Mouse (Mus musculus) brain, adult 2 months (tissue): ENCODE measurements around the gene Spint2.

ENCODE experiments used
- DNase-seq: peaks from one replicate; pipeline ENCODE4 v3.0.0; 2011; ENCODE audit warnings: low read depth, low spot score

Gene Spint2

DNA sequence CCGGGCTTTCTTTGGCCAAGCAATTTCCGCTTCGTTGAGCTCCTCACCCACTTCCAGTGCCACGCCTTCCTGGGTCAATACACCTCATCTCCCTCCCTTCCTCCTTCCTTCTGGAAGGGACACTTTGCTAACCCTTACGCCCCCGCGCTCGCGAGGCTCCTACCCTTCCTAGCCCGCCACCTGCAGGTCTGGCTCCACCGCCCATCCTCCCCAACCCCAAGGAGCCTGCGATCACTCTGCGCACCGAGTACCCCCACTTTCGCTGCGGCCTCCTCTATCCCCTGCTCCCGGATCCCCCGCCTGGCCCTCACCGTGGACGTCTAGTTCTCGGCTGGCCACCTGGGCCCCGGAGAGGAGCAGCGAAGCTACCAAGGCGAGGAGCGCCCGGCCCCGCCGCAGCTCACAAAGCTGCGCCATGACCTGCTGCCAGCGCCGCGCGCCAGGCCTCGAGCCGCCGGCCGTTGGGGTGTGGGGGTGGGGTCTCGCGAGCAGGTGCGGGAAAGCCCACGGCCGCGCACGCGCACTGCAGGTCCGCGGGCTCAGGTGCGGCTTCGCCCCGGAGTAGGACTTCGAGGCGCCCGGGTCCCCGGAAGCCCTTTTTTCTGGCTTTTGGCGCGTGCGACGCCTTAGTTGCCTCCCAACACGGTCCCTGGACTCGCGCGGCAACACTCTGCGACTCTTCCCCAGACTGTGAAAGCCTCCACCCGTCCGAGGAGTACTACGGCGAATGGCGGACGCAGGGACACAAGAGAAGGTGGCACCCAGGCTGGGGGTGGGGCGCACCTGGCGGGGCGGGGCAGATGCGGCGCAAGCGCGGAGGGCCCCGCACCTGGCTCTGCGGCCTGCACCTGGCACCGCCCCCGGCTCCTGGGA, at the start of gene Spint2:
Gene Spint2, minus strand, starts transcription at position 712 of the 873 bp plus-strand sequence.
- peak; percentile 76 for DNase-seq

- DNase-seq: peak; percentile 54
These were observed 47.3 kb upstream of the Spint2 start for GRCm38 (mm10) chr7:29328984-29329383.

DNA sequence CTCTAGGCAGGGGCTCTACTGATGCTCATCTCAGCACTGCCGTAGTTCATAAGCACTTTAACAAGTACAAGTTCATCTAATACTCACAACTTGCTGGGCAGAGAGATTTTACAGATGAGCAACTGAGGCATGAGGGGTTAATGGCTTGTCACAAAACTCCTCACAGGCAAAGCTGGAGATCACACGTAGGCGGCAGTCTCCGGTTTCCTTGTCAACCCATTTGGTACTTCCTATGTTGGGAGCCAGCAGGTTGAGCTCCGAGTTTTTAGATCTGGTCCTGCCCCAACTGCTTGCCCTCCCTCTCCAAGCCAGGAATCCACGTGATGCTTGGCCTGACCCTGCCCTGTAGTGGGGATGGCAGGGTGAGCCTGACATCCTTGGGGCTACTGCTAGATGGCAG, 45.4 kb upstream of the Spint2 start:
- DNase-seq: peak; percentile 64

- peak; percentile 56 for DNase-seq
These were observed 37.9 kb upstream of the Spint2 start for GRCm38 (mm10) chr7:29319337-29320307.

GRCm38 (mm10) chr7:29318115-29318911, 36.6 kb upstream of the Spint2 start:
- peak; percentile 84 for DNase-seq

- peak; percentile 84 for DNase-seq
These were observed 35.8 kb upstream of the Spint2 start for GRCm38 (mm10) chr7:29317558-29317957.

DNA sequence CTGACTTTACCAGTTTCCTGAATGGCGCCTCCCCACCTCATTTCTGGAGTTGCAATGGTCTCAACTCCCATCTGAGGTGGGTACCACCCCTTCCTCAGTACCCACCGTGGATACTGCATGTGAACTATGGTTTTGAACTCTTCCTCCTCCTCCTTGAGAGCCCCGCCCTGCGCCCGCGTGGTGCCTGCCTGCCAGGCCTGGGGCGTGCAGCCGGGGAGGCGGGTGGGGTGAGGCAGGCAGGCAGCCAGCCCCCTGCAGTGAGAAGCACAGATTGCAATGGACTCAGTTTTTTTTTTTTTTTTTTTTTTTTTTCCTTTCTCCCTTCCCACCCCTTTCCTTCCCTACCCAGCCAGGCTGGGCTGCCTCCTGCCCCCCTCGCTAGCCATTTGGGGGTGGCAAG, 35.3 kb upstream of the Spint2 start:
- DNase-seq: peak; percentile 88

GRCm38 (mm10) chr7:29316137-29316734, 34.5 kb upstream of the Spint2 start:
- DNase-seq: peak; percentile 90

DNA sequence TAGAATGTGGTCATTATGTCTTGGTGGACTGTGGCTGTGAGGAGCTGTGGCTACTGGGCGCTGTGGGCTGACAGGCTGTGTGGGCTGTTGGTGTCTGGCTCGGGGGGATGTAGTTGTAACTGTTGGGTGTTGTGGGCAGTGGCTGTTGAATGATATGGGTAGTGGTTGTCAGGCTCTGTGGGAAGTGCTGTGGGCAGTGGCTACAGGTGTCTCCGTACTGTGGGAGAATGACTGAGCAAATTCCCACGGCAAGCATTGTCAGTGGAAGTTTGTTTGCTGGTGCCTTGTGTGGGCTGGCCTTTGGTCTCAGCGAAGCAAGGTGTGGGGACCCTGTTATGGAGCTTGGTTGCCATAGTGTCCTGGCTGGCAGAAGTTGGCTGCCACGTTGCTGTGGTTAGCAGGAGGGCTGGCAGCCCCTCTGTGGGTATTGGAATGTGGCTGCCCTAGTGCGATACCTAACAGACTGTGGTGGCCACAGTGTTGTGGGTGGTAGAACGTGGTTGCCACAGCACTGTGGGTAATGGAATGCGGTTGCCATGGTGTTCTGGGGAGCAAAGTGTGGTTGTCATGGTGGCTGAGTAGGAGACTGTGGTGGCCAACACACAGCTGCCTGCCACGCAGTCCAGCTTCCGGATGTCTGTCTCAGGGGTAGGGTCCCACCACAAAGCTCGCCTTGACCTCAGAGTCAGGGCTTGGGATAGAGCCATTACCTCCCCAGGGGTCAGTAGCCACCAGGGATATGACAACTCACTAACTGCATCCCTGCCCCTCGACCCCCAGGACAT, 33.3 kb upstream of the Spint2 start:
- DNase-seq: peak; percentile 89

DNA sequence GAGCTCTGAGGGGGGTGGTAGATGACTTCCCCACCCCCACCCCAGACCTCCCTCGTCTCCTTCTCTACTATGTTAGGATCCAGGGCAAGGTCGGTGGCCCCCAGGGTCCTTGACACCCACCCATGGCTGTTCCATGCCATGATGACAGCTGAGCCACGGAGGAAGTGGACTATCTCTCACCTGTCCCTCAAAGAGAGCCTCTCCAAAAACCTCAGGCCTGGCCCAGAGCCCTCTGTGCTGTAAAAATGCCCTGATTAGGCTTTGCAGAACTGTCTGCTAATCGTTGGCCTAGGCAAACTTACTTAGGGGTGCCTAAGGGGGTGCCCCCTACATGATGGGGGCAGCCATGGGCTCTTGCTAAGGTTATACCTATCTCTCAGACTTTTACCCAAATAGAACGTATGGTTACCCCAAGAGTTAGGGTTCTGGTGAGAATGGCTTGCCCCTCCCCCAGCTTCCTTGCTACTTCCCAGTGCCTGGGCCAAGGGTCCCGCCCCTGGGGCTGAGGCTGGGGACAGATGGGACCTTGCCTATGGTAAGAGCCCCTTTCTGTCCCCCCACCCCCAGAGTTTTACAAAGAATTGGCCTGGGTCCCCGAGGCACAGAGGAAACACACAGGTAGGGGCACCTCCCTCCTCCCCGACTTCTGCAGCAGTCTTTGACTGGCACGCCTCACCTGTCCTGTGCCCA, 32.0 kb upstream of the Spint2 start:
- no peak for DNase-seq

GRCm38 (mm10) chr7:29313051-29313450, 31.3 kb upstream of the Spint2 start:
- DNase-seq: peak; percentile 82

DNA sequence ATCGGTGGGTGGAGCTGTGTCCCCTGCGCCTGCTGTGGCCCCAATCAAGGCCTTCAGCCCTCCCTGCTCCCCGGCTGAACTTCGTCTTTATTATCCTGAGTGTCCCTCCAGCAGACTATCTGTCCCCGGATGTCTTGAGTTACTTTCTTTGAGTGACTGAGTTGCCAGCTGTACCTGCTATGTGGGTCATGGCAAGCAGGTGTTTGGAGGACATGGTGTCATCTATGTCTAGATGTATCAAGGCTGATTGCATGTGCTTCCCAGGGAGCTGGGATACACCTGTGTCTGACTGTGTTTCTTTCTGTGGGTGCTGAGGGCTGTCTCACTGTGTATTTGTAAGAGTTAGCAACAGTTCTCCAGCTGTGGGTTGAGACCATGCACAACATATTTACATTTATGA, 28.0 kb upstream of the Spint2 start:
- DNase-seq: no peak

- DNase-seq: peak; percentile 77
These were observed 27.6 kb upstream of the Spint2 start for GRCm38 (mm10) chr7:29309221-29309721.

DNA sequence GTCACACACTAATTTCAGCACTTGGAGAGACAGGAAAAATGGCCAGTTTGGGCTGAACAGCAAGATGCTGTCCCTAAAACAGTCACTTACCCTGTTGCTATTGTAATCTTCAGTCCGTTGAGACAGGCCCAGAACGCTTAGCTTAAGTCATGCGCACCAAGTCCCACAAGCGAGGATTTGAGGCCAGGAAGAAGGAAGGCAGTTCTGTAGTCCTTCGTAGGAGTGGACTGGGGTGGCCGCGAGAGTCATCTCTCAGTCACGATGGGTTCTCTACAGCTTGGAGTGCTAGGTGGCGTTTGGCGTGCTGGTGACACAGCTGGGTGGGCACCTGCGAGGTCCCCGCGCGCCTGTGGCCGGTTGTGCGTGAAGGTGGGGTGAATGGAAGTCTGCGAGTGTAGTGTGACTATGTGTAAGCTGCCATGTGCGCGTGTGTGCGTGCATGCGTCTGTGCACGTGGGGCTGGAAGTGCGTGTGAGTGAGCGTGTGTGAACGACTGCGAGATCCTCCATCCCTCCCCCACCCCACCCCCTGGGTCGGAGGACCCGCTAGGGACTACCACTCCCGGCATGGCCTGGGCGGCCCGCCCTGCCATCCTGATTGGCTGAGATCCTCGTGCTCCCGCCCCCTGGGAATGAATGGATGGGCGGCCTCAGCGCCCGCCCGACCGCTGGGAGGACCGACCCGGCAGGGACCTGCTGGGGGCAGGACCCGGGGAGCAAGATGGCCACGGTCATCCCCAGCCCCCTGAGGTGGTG, 25.8 kb upstream of the Spint2 start:
- DNase-seq: peak; percentile 97

GRCm38 (mm10) chr7:29306619-29307018, 24.9 kb upstream of the Spint2 start:
- peak; percentile 84 for DNase-seq

DNA sequence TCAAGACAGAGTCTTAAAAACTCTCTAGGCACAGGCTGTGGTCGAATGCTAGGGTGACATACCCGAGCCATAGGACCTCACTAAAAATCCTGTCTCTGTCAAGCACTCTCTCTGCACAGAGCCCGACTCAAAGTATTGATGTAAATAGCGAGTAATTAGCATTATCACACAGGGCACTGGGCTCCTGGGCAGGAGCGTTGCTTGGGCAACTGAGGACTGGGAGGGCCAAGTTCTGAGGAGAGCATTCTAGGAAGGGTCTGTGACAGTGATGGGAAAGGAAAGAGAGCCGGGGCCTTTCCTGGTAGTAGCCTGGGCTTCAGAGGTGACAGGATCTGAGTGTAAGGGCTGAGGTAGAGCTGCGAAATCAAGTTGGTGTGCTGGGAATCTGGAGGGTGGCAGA, 24.4 kb upstream of the Spint2 start:
- DNase-seq: no peak

DNA sequence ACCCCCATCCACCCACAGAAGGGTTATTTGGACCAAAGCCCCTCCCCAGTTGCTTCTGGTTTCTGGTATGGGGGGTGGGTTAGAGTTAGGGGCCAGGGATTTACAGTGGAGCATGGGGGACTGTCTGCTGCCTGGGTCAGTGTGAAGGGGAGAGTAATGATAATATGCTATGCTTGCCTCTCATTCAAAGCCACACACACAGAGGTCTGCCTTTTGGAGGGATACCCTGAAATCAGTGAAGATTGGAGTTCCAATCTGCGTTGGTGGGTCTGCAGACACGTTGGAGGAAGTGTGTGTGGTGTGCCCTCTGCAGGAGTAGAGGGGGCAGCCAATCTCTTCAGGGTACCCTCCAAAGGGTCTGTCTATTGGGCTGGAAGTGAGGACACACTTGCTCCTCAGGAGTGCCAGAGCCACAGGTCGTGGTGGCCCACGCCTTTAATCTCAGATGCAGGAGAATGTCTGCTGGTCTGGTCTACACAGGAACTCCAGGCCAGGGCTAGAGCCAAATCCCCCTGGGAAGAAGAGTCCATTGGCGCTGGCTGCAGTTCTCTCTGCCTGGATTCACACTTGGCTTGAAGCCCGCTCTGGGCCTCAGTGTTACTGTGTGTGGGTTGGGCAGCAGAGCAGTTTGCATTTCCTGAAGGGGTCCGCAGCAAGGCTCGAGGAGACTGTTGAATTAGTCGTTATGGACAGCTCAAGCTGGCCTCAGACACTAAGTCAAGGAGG, 23.7 kb upstream of the Spint2 start:
- no peak for DNase-seq
